Mouse (Mus musculus): ENCODE results near the gene Scg2.
A peak's percentile ranks its signal among the peaks of the same experiment; 100 is the strongest.

The Scg2 gene

DNA sequence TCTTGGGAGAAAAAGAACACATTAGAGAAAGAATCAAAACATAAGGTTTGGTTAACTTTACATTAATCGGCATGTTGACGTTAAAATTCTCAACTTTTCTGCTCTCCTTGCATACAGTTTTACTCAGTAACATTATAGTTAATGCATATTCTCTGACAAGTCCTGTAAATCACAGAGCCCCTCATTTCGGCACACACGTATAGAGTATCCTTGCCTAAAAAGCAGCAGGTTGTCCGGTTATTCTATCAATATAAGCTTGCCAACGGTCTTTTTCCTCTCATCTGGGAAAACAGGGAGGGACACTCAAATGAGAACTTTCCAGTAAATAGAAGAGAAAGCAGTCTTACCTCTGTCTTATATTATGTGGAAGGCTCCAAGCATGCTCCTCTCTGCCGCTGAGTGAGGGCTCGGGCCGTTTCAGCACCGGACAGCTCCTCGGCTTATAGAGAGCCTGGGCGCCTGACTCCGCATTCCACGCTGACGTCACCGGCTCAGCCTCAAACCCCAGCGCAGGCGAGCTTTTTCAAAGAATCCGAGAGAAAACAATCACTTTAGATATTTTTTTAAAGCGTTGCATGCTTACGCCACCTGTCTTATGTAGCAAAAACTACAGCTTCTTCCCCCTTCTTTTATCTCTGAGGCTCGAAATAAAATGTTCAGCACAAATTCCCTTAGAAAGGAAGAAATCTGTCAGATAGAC, at the start of gene Scg2:
Gene Scg2 (minus strand): TSS at position 512 of the 700 bp plus-strand sequence.
- peak; percentile 39 for DNase-seq

GRCm38 (mm10) chr1:79485546-79485945, 45.6 kb upstream of the Scg2 start:
- no peak for DNase-seq

DNA sequence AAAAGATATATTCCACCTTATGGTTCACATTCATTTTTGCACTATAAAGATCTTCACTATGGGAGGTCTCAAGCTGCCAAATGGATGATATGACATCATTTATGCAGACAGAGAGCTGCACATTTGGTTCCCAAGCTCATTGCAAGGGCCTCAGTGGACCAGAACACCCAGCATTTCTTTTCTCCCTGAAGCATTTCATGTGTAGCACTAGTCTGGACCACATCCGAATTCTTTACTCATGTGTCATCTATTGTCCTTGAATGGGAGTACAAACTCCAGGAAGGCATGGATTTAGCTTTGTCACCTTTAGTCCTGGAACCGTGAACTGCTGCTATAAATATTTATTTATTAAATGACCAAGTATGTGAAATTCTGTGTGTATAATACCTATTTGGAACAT, 30.9 kb upstream of the Scg2 start:
- no peak for DNase-seq

DNA sequence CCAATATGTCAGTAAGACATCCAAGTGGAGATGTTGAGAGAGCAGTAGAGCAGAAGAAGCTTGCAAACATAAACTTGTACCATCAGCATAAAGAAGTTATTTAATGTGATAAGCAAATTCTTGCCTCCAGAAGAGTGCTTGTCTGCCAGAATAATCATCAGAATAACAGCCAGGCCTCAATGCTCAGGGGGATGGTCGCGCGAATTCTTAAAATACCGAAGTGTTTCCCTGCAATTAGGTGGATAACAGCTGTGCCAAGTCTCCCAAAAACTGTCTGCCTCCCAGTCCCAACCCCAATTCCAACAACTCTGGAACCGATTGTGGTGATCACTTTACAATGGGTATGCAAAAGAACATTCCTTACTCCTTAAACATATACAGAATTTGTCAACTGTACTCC, 30.0 kb upstream of the Scg2 start:
- no peak for DNase-seq

- no peak for DNase-seq
Observed at GRCm38 (mm10) chr1:79466585-79466984, 26.7 kb upstream of the Scg2 start.

DNA sequence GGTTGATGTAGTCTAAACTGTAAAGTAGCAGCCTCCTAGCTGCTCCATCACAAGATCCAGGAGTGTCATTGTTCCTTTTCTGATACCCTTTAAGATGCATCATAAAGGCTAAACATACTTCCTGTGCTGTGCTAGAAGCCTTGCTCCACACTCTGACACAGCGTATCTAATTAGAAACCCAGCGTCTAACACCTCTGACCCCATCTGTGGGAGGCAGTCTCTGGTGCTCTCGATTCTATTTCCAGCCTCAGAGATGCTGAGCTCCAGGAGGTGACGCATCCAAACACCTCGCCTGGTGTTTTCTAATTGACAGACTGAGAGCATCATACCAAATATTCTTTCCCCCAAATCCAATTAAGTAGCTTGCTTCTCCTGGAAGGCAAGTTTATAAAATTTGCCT, 18.6 kb upstream of the Scg2 start:
- DNase-seq, result no peak

DNA sequence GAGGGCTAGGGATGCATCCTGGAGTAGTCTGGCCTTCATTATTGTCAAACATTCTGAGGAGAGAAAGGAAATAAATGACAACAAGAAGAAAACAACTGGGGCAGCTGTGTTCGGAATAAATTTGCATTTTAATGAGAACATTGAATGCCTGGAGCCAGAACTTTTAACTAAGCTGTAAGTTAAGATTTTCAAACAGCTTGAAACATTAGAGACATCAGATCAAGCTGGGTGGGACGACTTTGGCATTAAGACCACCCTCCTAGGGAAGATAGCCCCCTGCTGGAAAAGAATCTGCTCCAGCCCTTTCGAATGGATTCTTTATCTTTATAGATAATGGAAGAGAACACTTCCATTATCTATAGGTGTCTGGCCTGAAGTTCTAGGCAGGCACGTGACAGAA, 14.2 kb upstream of the Scg2 start:
- no peak for DNase-seq

DNA sequence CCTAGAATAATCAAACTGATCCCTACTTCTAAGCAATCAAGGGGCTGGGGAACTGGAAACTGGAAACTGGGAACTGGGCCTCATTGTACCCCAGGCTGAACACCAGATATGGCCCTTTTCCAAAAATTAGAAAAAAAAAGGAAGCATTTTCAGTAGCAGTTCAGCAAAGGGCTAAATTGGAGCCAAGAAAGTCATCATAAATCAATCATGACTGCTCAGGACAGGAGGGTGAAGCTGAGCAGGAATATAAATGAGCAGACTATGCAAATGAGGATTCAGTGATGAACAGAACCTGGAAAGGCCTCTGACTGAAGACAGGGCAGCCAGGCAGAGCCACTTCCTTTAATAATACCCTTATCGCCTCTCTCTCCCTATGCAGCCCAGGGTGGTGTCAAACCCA, 12.4 kb upstream of the Scg2 start:
- no peak for DNase-seq

- DNase-seq, result no peak
Observed at GRCm38 (mm10) chr1:79450343-79451021, 10.6 kb upstream of the Scg2 start.

- DNase-seq, result no peak
Observed at GRCm38 (mm10) chr1:79449943-79450342, 10.0 kb upstream of the Scg2 start.

GRCm38 (mm10) chr1:79445586-79445985, 5.7 kb upstream of the Scg2 start:
- no peak for DNase-seq

- no peak for DNase-seq
Observed at GRCm38 (mm10) chr1:79437755-79438154, 2.2 kb downstream of the Scg2 start.

DNA sequence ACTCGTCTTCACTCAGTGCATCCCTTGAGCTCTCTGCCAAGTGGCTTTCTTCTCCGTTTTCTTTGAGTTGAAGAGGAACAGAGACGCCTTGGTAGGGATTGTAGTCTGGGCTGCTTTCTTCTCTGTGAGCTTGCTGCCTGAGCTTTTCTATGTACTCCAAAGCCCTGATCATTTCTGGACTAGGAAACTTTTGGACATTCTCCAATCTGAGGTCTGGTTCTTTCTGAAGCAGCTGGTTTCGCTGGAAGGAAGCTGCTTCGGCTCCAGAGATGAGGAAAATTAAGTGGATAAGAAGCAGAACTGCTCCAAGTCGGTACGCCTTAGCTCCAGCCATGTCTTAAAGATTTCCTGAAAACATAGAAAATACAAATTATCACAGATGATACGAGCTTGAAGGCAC, 3.2 kb downstream of the Scg2 start:
- no peak for DNase-seq

DNA sequence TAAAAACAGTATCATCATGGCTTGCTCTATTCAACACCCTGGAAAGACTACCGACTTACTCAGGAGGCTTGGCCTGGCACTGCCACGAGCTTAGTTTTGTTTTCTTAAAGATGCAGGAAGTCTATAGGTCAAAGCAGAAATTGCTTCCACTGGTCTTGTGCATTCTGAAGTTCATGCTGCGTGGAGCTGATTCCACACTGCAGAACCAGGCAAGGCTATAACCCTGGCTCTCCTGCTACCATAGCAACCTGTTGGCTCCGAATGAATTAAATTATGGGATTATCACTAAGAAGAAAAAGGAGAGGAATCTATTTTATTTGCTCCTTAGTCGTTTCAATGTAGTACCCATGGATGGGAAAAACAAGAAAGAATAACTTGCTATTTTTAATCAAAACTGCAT, 10.9 kb downstream of the Scg2 start:
- DNase-seq, result no peak

- no peak for DNase-seq
Observed at GRCm38 (mm10) chr1:79415496-79415895, 24.4 kb downstream of the Scg2 start.

DNA sequence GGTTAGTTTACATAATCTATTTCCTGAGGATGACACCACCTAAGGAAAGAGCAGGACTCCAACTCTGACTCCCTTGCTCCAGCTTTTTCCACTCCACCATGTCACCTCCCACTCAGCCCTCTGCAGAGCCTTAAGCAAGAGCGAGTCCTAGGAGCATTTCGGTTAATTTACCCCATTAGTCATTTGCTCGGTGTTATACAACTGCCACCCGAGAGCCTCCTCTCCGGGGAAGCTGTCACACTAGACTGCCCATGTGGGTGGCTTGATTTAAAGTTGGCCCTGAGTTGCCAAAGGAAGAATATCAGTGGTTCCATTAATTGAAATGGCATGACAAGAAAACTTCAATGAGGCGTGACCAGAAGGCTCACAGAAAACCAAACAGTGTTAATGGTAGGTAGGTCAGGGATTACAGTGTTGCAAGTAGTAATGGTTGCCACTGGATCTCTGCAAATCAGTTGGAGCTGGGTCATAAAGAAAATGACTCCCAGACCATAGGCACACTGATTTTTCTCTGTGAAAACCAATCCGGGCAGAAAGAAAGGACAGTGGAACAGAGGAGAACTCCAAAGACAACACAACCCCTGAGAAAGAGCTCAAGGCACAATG, 33.5 kb downstream of the Scg2 start:
- no peak for DNase-seq

DNA sequence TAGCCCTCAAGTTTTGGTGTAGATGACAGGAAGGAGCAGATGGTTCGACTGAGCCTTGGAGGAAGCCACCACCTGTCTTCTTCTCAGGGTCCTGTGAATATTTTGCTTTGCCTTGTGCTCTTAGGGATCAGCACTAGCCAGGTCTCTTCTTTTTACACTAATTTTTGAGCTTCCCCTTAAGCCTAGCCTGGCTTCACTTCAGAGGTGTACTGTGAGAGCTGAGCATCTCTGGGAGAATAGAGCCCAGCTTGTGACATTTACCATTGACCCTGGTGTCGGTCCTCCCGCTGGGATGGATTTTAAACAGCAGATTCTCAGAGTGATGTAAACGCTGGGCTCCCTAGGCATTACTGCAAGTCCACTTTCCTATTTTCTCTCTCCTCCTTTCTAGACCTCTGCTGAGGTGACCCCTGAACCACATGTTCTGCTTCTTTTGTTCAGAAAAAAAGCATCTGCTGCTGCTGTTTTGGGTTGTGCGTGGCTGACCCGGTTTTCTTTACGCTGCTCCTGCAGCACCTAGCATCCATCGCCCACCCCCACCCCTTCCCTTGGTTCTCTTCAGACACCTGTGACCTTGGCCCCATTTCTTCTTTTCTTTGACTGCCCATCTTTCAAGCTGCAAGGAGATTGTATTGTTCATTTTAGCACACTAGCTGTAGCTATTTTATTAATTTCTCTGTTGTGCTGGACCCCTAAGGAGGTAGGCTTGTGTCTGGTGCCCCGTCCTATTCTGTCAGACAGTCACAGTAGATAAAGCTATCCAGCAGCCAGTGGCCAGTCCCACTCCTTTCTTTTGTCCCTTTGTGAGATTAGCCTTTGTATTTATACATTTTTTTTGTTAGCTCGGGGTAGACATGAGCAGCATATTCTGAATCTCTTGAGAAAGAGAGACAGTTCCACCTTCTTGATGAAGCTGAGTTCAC, 38.6 kb downstream of the Scg2 start:
- no peak for DNase-seq

DNA sequence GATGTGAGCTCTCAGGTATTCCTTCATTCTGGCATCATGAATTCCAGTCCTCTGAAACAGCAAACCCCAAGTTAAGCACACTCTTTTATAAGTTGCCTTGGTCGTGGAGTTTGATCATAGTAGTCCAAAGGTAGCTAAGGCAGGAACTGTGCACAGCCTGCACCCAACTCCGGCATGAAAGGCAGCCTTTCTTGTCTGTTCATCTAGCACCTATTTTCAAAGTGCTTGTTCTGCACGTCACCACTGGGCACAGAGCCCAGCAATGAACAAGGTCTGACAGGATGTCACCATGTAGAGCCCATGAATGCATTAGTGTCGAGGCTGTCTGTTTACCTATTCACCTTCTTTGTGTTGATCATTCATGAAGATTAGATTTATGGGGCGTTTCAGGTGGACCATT, 39.6 kb downstream of the Scg2 start:
- DNase-seq, result no peak
